ENCODE assay signal across 10 mouse cellular contexts in genomic region chr10:115387891-115388290, GRCm38 (mm10). TPM values are rescaled to one million over a fixed set of nuclear protein-coding genes. Genes with fewer than 3 reads are reported as not detected.
A peak's percentile ranks its signal among the peaks of the same experiment; 100 is the strongest.
DNase-seq lines count a peak whose midpoint lies in the region; ATAC-seq and TF ChIP-seq lines count a peak whose summit lies in the region.
"Had no signal": no experiment of that assay in that cellular context is flagged by ENCODE, and none has a peak within 500 bp of the region (broad histone marks: within the 10 kb centered on the region; RNA-seq: fewer than 3 reads in every experiment).

No protein-coding gene starts in this region.

- no peak for TF ChIP-seq EP300 in heart, postnatal 0 days (IDR thresholded peaks at IDR 0.05; ENCODE audit: low read depth)

- H3K36me3 ChIP-seq in heart, postnatal 0 days (replicated peaks; ENCODE audit: control insufficient read depth, insufficient read depth, low read length), result peaks cover 29% of the 10 kb centered on the region
- H3K36me3 ChIP-seq in megakaryocyte, embryonic 14.5 days (replicated peaks; ENCODE audit: low read length), result peaks cover 49% of the 10 kb centered on the region
- H3K36me3 ChIP-seq in hindbrain, embryonic 16.5 days (ENCODE audit: control insufficient read depth, insufficient read depth, low read length), result peaks cover 6% of the 10 kb centered on the region; the same call in 1 of the 2 replicates
- H3K36me3 ChIP-seq in neural tube, embryonic 15.5 days, result peaks cover 12% of the 10 kb centered on the region; the same call in 1 of the 2 replicates

- H3K4me1 ChIP-seq in heart, postnatal 0 days (ENCODE audit: control insufficient read depth, insufficient read depth), result peaks cover 27% of the 10 kb centered on the region
- H3K4me1 ChIP-seq in megakaryocyte, embryonic 14.5 days, result peaks cover 35% of the 10 kb centered on the region
- H3K4me1 ChIP-seq in hindbrain, embryonic 16.5 days (ENCODE audit: control insufficient read depth, insufficient read depth, low read depth, low read length), result peaks cover 24% of the 10 kb centered on the region
- peaks cover 37% of the 10 kb centered on the region for H3K4me1 ChIP-seq in neural tube, embryonic 15.5 days

- ATAC-seq in heart, postnatal 0 days (ENCODE audit: insufficient read depth, low read depth), result no peak
- ATAC-seq in megakaryocyte, adult 5-6 weeks (ENCODE audit: poor library complexity, severe bottlenecking), result no peak
- no peak for ATAC-seq in hindbrain, embryonic 16.5 days
- no peak for ATAC-seq in neural tube, embryonic 15.5 days (ENCODE audit: low FRiP score)

- no peak overlapping the region; the same call in 1 of the 2 replicates for H3K9ac ChIP-seq in heart, postnatal 0 days (replicated peaks; ENCODE audit: low read depth, low read length)
- no peak overlapping the region for H3K9ac ChIP-seq in hindbrain, embryonic 16.5 days (ENCODE audit: low read depth, low read length)
- H3K9ac ChIP-seq in neural tube, embryonic 15.5 days (replicated peaks), result no peak overlapping the region

- no peaks in the 10 kb centered on the region for H3K27me3 ChIP-seq in heart, postnatal 0 days (ENCODE audit: control insufficient read depth, insufficient read depth, low read length)
- no peaks in the 10 kb centered on the region for H3K27me3 ChIP-seq in megakaryocyte, embryonic 14.5 days (replicated peaks)
- no peaks in the 10 kb centered on the region for H3K27me3 ChIP-seq in hindbrain, embryonic 16.5 days (replicated peaks; ENCODE audit: control insufficient read depth, insufficient read depth, low read length)
- no peaks in the 10 kb centered on the region for H3K27me3 ChIP-seq in neural tube, embryonic 15.5 days (replicated peaks)

- no peak for TF ChIP-seq CTCF in heart, postnatal 0 days (IDR thresholded peaks at IDR 0.05; ENCODE audit: low read depth)

- H3K4me3 ChIP-seq in heart, postnatal 0 days (ENCODE audit: low read depth, low read length), result no peak overlapping the region
- H3K4me3 ChIP-seq in megakaryocyte, embryonic 14.5 days (replicated peaks), result peak overlapping the region; percentile 12
- no peak overlapping the region for H3K4me3 ChIP-seq in hindbrain, embryonic 16.5 days (ENCODE audit: low read length)
- no peak overlapping the region for H3K4me3 ChIP-seq in neural tube, embryonic 15.5 days (replicated peaks)

- no peaks in the 10 kb centered on the region for H3K9me3 ChIP-seq in heart, postnatal 0 days (replicated peaks; ENCODE audit: control insufficient read depth, low read length)
- no peaks in the 10 kb centered on the region for H3K9me3 ChIP-seq in megakaryocyte, embryonic 14.5 days
- H3K9me3 ChIP-seq in hindbrain, embryonic 16.5 days (ENCODE audit: control insufficient read depth, low read length), result no peaks in the 10 kb centered on the region
- H3K9me3 ChIP-seq in neural tube, embryonic 15.5 days (replicated peaks), result no peaks in the 10 kb centered on the region

- 77% methylated on average over 3 of the region's 3 CpGs for WGBS in heart, postnatal 0 days
- 68% methylated on average over 3 of the region's 3 CpGs for WGBS in hindbrain, embryonic 16.5 days
- WGBS in neural tube, embryonic 15.5 days, result 79% methylated on average over 3 of the region's 3 CpGs

- H3K27ac ChIP-seq in heart, postnatal 0 days (ENCODE audit: low read depth), result no peak overlapping the region
- H3K27ac ChIP-seq in hindbrain, embryonic 16.5 days (ENCODE audit: low read depth, low read length), result no peak overlapping the region
- H3K27ac ChIP-seq in neural tube, embryonic 15.5 days (replicated peaks), result no peak overlapping the region

- H3K4me2 ChIP-seq in heart, postnatal 0 days (ENCODE audit: low read depth, low read length), result peak overlapping the region; percentile 3; the same call in 1 of the 2 replicates
- H3K4me2 ChIP-seq in hindbrain, embryonic 16.5 days (ENCODE audit: low read length), result peak overlapping the region; percentile 45
- H3K4me2 ChIP-seq in neural tube, embryonic 15.5 days, result peak overlapping the region; percentile 68

- DNase-seq in heart, postnatal 0 days (ENCODE audit: low spot score), result no peak
- no peak for DNase-seq in heart, adult 9 months (ENCODE audit: low spot score in 2 of 2)
- DNase-seq in gastrocnemius, postnatal 10 days, result no peak
- DNase-seq in left cerebral cortex, adult 11 months (ENCODE audit: low spot score), result no peak
- DNase-seq: kidney, postnatal 10 days; left cerebral cortex, postnatal 4 days had no signal

RNA-seq across cellular contexts. Expression of gene Zfc3h1, which starts 3.1 kb away (rescaled TPM):
- total RNA-seq in heart, postnatal 0 days (2014; rRNA removed; ENCODE audit: low replicate concordance), result 14.1 and 26.5 TPM in 2 replicates
- 5.1 and 5.3 TPM in 2 replicates for polyA plus RNA-seq in heart, postnatal 0 days (2015; fragmentation: Nextera tagmentation; extraction: Ambion mirVana)
- 2.8 and 2.9 TPM in 2 replicates for polyA plus RNA-seq in megakaryocyte, embryonic 14.5 days (2012; ENCODE audit: insufficient read depth, low replicate concordance)
- total RNA-seq in megakaryocyte, adult 5-6 weeks (2015), result 56.7 and 65.8 TPM in 2 replicates
- total RNA-seq in megakaryocyte, adult 5-6 weeks (2017), result 46.7 and 47.7 TPM in 2 replicates
- polyA plus RNA-seq in hindbrain, embryonic 16.5 days (2015; fragmentation: Nextera tagmentation; extraction: Ambion mirVana), result 12.5 and 13.2 TPM in 2 replicates
- polyA plus RNA-seq in neural tube, embryonic 15.5 days (2015; fragmentation: Nextera tagmentation; extraction: Ambion mirVana), result 14.8 and 15.1 TPM in 2 replicates
- total RNA-seq in gastrocnemius, postnatal 10 days (2021), result 10 to 100 TPM; 13.7 to 20.2 TPM

RNA-seq across cellular contexts. Expression of gene Thap2, which starts 3.6 kb away (rescaled TPM):
- total RNA-seq in heart, postnatal 0 days (2014; rRNA removed; ENCODE audit: low replicate concordance), result 4.0 and 11.1 TPM in 2 replicates
- polyA plus RNA-seq in heart, postnatal 0 days (2015; fragmentation: Nextera tagmentation; extraction: Ambion mirVana), result 8.9 and 12.1 TPM in 2 replicates
- 4.1 and 5.5 TPM in 2 replicates for polyA plus RNA-seq in megakaryocyte, embryonic 14.5 days (2012; ENCODE audit: insufficient read depth, low replicate concordance)
- 5.5 and 5.8 TPM in 2 replicates for total RNA-seq in megakaryocyte, adult 5-6 weeks (2015)
- 5.6 and 5.7 TPM in 2 replicates for total RNA-seq in megakaryocyte, adult 5-6 weeks (2017)
- polyA plus RNA-seq in hindbrain, embryonic 16.5 days (2015; fragmentation: Nextera tagmentation; extraction: Ambion mirVana), result 19.9 and 20.0 TPM in 2 replicates
- polyA plus RNA-seq in neural tube, embryonic 15.5 days (2015; fragmentation: Nextera tagmentation; extraction: Ambion mirVana), result 25.4 and 25.8 TPM in 2 replicates
- 1 to 10 TPM; 4.7 to 6.7 TPM for total RNA-seq in gastrocnemius, postnatal 10 days (2021)

RNA-seq across cellular contexts. Expression of gene Tmem19, which starts 25.6 kb away (rescaled TPM):
- total RNA-seq in heart, postnatal 0 days (2014; rRNA removed; ENCODE audit: low replicate concordance), result 6.0 and 17.2 TPM in 2 replicates
- polyA plus RNA-seq in heart, postnatal 0 days (2015; fragmentation: Nextera tagmentation; extraction: Ambion mirVana), result 21.3 and 21.6 TPM in 2 replicates
- 6.1 and 9.6 TPM in 2 replicates for polyA plus RNA-seq in megakaryocyte, embryonic 14.5 days (2012; ENCODE audit: insufficient read depth, low replicate concordance)
- 16.6 and 22.8 TPM in 2 replicates for total RNA-seq in megakaryocyte, adult 5-6 weeks (2015)
- total RNA-seq in megakaryocyte, adult 5-6 weeks (2017), result 20.2 and 25.6 TPM in 2 replicates
- 34.0 and 34.1 TPM in 2 replicates for polyA plus RNA-seq in hindbrain, embryonic 16.5 days (2015; fragmentation: Nextera tagmentation; extraction: Ambion mirVana)
- polyA plus RNA-seq in neural tube, embryonic 15.5 days (2015; fragmentation: Nextera tagmentation; extraction: Ambion mirVana), result 31.6 and 32.0 TPM in 2 replicates
- 10 to 100 TPM; 12.3 to 12.7 TPM for total RNA-seq in gastrocnemius, postnatal 10 days (2021)

Comparison
In these comparisons a context has a peak if more than half of its experiments do, and no peak if none do; other contexts are left out.
1. H3K4me2 ChIP-seq: peak in every context shown above with its lines; median percentile 68 in neural tube, embryonic 15.5 days; 45 in hindbrain, embryonic 16.5 days; 3 in heart, postnatal 0 days.